8 mouse cellular contexts compared by ENCODE assay signal in the genomic region with DNA sequence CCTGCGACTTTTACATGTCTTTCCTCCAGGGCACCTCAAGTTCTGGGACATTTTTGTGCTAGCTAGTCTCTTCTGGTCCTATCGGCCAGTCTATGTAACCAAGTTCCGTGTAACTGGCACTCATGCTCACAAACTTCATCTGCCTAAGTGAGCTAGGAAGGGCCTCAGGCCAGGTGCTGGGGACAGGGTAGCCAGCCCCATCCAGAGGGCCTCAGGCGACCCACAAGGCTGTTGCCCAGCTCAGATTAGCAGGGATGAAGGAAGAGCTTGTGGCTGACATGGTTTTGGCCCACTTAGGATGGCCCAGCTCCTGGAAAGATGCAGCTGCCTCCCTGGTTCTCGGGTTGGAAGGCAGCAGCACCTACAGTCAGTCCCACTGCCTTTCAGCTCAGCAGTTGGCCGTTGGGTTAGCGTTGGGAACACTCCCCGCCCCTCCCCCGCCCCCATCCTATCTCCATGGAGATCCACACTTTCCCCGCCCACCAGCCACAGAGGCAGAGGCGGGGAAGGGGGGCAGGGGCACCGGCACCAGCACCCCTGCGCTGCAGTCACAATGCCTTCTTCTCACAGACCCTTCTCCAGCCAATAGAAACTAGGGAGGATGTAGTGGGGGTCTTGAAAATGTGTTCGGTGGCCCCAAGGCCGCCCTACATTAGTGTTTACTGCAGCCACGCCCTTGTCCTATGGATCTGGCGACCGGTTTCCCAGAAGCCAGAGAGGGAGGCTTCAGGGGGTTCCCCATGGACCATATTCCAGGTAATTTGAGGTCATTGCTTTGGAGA. TPM values are rescaled to one million over a fixed set of nuclear protein-coding genes. Genes with fewer than 3 reads are reported as not detected.
A peak's percentile ranks its signal among the peaks of the same experiment; 100 is the strongest.
DNase-seq lines count a peak whose midpoint lies in the region; ATAC-seq and TF ChIP-seq lines count a peak whose summit lies in the region.

No protein-coding gene starts in this region.

- DNase-seq in kidney, postnatal 10 days, result peak; percentile 60
- no peak for DNase-seq in kidney, adult 11 months
- DNase-seq in embryo, embryonic 10.5 days (ENCODE audit: low spot score), result peak; percentile 93
- DNase-seq in heart, postnatal 0 days (ENCODE audit: low spot score), result no peak
- DNase-seq in left cerebral cortex, postnatal 36 days (ENCODE audit: low spot score in 2 of 2), result peak; percentile 55 to 74
- DNase-seq in thymus, postnatal 4 days, result peak; percentile 62
- no peak for DNase-seq in urinary bladder, adult 18-20 months (ENCODE audit: low spot score in 2 of 2)

- H3K36me3 ChIP-seq in heart, postnatal 0 days (replicated peaks; ENCODE audit: control insufficient read depth, insufficient read depth, low read length), result peaks cover 6% of the 10 kb centered on the region; the same call in 1 of the 2 replicates
- no peaks in the 10 kb centered on the region for H3K36me3 ChIP-seq in midbrain, embryonic 16.5 days (ENCODE audit: control insufficient read depth, insufficient read depth, low read length)

- no peak for TF ChIP-seq EP300 in heart, postnatal 0 days (IDR thresholded peaks at IDR 0.05; ENCODE audit: low read depth)

- 14% methylated on average over 18 of the region's 18 CpGs for WGBS in heart, postnatal 0 days
- 5% methylated on average over 16 of the region's 18 CpGs for WGBS in midbrain, embryonic 16.5 days

- intact Hi-C loops in left cerebral cortex, postnatal 36 days (cut with DNase I), result loop anchor here (5.0 kb wide), 1 partner anchor 107 kb away; a partner anchor contains a TSS

- no peaks in the 10 kb centered on the region for H3K9me3 ChIP-seq in heart, postnatal 0 days (replicated peaks; ENCODE audit: control insufficient read depth, low read length)
- no peaks in the 10 kb centered on the region for H3K9me3 ChIP-seq in midbrain, embryonic 16.5 days (replicated peaks; ENCODE audit: control insufficient read depth, low read length, poor library complexity, severe bottlenecking)

- H3K4me1 ChIP-seq in heart, postnatal 0 days (ENCODE audit: control insufficient read depth, insufficient read depth), result peaks cover 9% of the 10 kb centered on the region
- peaks cover 21% of the 10 kb centered on the region for H3K4me1 ChIP-seq in midbrain, embryonic 16.5 days (ENCODE audit: control insufficient read depth, insufficient read depth, low read length)

- no peak overlapping the region for H3K27ac ChIP-seq in heart, postnatal 0 days (ENCODE audit: low read depth)
- peak overlapping the region; percentile 70 for H3K27ac ChIP-seq in midbrain, embryonic 16.5 days (ENCODE audit: low read length)

- TF ChIP-seq CTCF in heart, postnatal 0 days (IDR thresholded peaks at IDR 0.05; ENCODE audit: low read depth), result no peak

- peak overlapping the region; percentile 48 for H3K4me2 ChIP-seq in heart, postnatal 0 days (ENCODE audit: low read depth, low read length)
- H3K4me2 ChIP-seq in midbrain, embryonic 16.5 days (ENCODE audit: low read length), result peak overlapping the region; percentile 50

- no peak overlapping the region for H3K9ac ChIP-seq in heart, postnatal 0 days (replicated peaks; ENCODE audit: low read depth, low read length)
- peak overlapping the region; percentile 50 for H3K9ac ChIP-seq in midbrain, embryonic 16.5 days (ENCODE audit: low read depth, low read length)

- ATAC-seq in heart, postnatal 0 days (ENCODE audit: insufficient read depth, low read depth), result peak; percentile 22; the same call in 1 of the 2 replicates
- ATAC-seq in midbrain, embryonic 16.5 days, result peak; percentile 80

- peak overlapping the region; percentile 8; the same call in 1 of the 2 replicates for H3K4me3 ChIP-seq in heart, postnatal 0 days (ENCODE audit: low read depth, low read length)
- H3K4me3 ChIP-seq in midbrain, embryonic 16.5 days (ENCODE audit: low read depth, low read length), result peak overlapping the region; percentile 24

- no peaks in the 10 kb centered on the region for H3K27me3 ChIP-seq in heart, postnatal 0 days (ENCODE audit: control insufficient read depth, insufficient read depth, low read length)
- no peaks in the 10 kb centered on the region for H3K27me3 ChIP-seq in midbrain, embryonic 16.5 days (ENCODE audit: control insufficient read depth, insufficient read depth, low read depth, low read length)

RNA-seq across cellular contexts. Expression of a gene that starts 12.5 kb away (rescaled TPM):
- total RNA-seq in heart, postnatal 0 days (2014; rRNA removed; ENCODE audit: low replicate concordance), result 2.8 and 31.9 TPM in 2 replicates
- polyA plus RNA-seq in heart, postnatal 0 days (2015; fragmentation: Nextera tagmentation; extraction: Ambion mirVana), result 5.8 and 7.8 TPM in 2 replicates
- total RNA-seq in left cerebral cortex, postnatal 36 days (2021), result 10 to 100 TPM; 60.4 to 73.0 TPM
- polyA plus RNA-seq in midbrain, embryonic 16.5 days (2015; fragmentation: Nextera tagmentation; extraction: Ambion mirVana), result 13.5 and 14.4 TPM in 2 replicates

RNA-seq across cellular contexts. Expression of a gene that starts 51.1 kb away (rescaled TPM):
- total RNA-seq in heart, postnatal 0 days (2014; rRNA removed; ENCODE audit: low replicate concordance), result 62.7 and 90.1 TPM in 2 replicates
- 193 and 196 TPM in 2 replicates for polyA plus RNA-seq in heart, postnatal 0 days (2015; fragmentation: Nextera tagmentation; extraction: Ambion mirVana)
- total RNA-seq in left cerebral cortex, postnatal 36 days (2021), result 100 to 1,000 TPM; 323 to 336 TPM
- 357 and 370 TPM in 2 replicates for polyA plus RNA-seq in midbrain, embryonic 16.5 days (2015; fragmentation: Nextera tagmentation; extraction: Ambion mirVana)

Comparison
In these comparisons a context has a peak if more than half of its experiments do, and no peak if none do; other contexts are left out.
1. DNase-seq: peak in kidney, postnatal 10 days (single experiment), embryo, embryonic 10.5 days (single experiment), left cerebral cortex, postnatal 36 days (2 of 2) and thymus, postnatal 4 days (single experiment); none in kidney, adult 11 months (single experiment), heart, postnatal 0 days (single experiment) and urinary bladder, adult 18-20 months (0 of 2).